Mouse (Mus musculus): ENCODE measurements around the gene Borcs7.
"Not testable (repeated sequence)": the region's sequence is repeated elsewhere in the genome, so short reads cannot be mapped to it uniquely, and the experiment has no call there.

The Borcs7 gene

GRCm38 (mm10) chr19:46715016-46715415 lies 25.3 kb downstream of the Borcs7 start:
- no peak for DNase-seq

- DNase-seq: no peak
These were observed 28.4 kb downstream of the Borcs7 start for GRCm38 (mm10) chr19:46718150-46718549.

GRCm38 (mm10) chr19:46724411-46724810 lies 34.7 kb downstream of the Borcs7 start:
- no peak for DNase-seq

- DNase-seq: no peak
These were observed 36.4 kb downstream of the Borcs7 start for GRCm38 (mm10) chr19:46726142-46726541.

GRCm38 (mm10) chr19:46727140-46727736 lies 37.5 kb downstream of the Borcs7 start:
- DNase-seq: peak; percentile 56

GRCm38 (mm10) chr19:46727945-46728540 lies 38.3 kb downstream of the Borcs7 start:
- DNase-seq: no peak

- no peak for DNase-seq
These were observed 39.2 kb downstream of the Borcs7 start for GRCm38 (mm10) chr19:46728909-46729308.

- DNase-seq: no peak
These were observed 41.6 kb downstream of the Borcs7 start for GRCm38 (mm10) chr19:46731351-46731750.

- DNase-seq: not testable (repeated sequence)
These were observed 43.0 kb downstream of the Borcs7 start for GRCm38 (mm10) chr19:46732673-46733072.

- no peak for DNase-seq
These were observed 43.9 kb downstream of the Borcs7 start for GRCm38 (mm10) chr19:46733626-46734025.

GRCm38 (mm10) chr19:46735241-46735640 lies 45.5 kb downstream of the Borcs7 start:
- DNase-seq: no peak

GRCm38 (mm10) chr19:46737106-46737505 lies 47.4 kb downstream of the Borcs7 start:
- no peak for DNase-seq

- DNase-seq: peak; percentile 73
These were observed 50.8 kb downstream of the Borcs7 start for GRCm38 (mm10) chr19:46740341-46741008.

GRCm38 (mm10) chr19:46741574-46741973 lies 51.9 kb downstream of the Borcs7 start:
- no peak for DNase-seq

- no peak for DNase-seq
These were observed 55.0 kb downstream of the Borcs7 start for GRCm38 (mm10) chr19:46744681-46745080.

GRCm38 (mm10) chr19:46747799-46748198 lies 58.1 kb downstream of the Borcs7 start:
- DNase-seq: no peak

- DNase-seq: no peak
These were observed 62.5 kb downstream of the Borcs7 start for GRCm38 (mm10) chr19:46752235-46752634.
